Mouse (Mus musculus): ENCODE results near the gene Magi1. TPM values are rescaled to one million over a fixed set of nuclear protein-coding genes. Genes with fewer than 3 reads are reported as not detected.

Gene Magi1
- polyA plus RNA-seq, 1 experiment = not detected

DNA sequence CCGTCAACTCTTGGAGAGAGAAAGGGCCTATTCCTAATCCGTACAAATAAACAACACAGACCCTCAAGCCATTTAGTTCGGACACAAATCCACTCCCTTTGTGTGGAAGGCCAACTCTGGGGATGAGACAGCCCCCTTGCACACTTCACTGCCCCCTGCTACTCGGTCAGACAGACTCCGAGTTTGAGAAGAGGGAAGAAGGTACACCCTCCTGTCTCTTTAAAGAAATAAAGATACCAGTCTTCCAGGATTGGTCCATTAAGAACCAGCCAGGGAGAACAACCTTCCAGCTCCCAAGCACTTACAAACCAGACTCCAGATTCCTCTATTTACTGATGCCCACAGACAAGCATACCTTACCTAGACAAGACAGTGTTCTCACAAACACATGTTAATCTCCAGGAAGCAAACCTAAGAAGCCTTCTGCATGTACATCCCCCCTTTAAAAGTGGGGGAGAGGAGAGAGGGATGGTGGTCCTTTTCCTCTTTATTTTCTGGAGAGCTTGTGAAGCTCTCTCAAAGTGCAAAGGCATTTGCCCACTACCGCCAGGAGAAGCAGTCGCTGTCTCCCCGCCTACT, 371.6 kb downstream of the Magi1 start:
- TF ChIP-seq POLR2A (IDR thresholded peaks at IDR 0.05; ENCODE audit: borderline replicate concordance, low read depth, low read length) = no peak
- TF ChIP-seq CTCF (IDR thresholded peaks at IDR 0.05; ENCODE audit: low read depth, low read length) = no peak
- no peak overlapping the region for H3K27ac ChIP-seq (ENCODE audit: insufficient read depth, low read depth, low read length)
- no peak overlapping the region for H3K4me3 ChIP-seq (ENCODE audit: insufficient read depth, low read length)
- no peaks in the 10 kb centered on the region for H3K4me1 ChIP-seq (ENCODE audit: control insufficient read depth, insufficient read depth, low read length)

DNA sequence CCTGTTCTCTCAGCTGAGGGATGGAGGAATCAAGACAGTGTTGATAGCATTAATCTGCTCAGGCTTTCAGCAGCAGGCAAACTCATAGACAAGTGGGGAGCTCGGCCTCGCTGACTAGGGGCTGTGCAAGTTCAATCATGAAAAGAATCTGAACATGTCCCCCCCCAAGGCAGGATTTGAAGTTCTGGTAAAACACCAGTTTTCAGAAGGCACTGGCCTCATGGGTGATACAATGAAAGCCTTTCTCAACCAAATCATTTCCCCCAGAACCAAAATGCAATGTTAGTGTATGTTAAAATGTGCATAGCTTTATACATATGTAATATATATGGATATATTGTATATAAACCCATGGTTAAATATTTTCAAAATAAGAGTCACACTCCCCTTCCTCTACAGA, 372.3 kb downstream of the Magi1 start:
- Histone ChIP-seq H3K4me1 (ENCODE audit: control insufficient read depth, insufficient read depth, low read length) (no peaks in the 10 kb centered on the region), H3K4me3 (ENCODE audit: insufficient read depth, low read length) (no peak overlapping the region), H3K27ac (ENCODE audit: insufficient read depth, low read depth, low read length) (no peak overlapping the region)
- TF ChIP-seq POLR2A (IDR thresholded peaks at IDR 0.05; ENCODE audit: borderline replicate concordance, low read depth, low read length) (no peak), CTCF (IDR thresholded peaks at IDR 0.05; ENCODE audit: low read depth, low read length) (no peak)

DNA sequence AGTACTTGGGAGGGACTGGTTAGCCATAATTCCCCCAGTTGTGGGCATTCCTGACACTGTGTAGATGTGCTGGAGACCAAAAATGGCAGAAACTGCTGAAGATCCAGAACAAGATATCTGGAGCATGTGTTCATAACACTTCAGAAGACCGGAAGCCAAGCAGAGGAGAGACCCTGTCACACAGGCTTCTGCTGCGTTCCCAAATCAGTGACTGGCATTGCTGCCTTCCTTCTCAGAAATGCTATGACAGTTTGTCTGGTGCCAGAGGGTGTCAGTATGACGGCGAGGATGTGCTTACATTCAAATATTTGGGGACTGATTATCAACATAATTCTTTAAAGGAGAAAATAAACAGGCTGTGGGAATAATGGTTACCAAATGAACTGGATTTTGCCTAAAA, 373.7 kb downstream of the Magi1 start:
- TF ChIP-seq CTCF (IDR thresholded peaks at IDR 0.05; ENCODE audit: low read depth, low read length) = no peak
- no peak for TF ChIP-seq POLR2A (IDR thresholded peaks at IDR 0.05; ENCODE audit: borderline replicate concordance, low read depth, low read length)
- H3K4me1 ChIP-seq (ENCODE audit: control insufficient read depth, insufficient read depth, low read length) = no peaks in the 10 kb centered on the region

DNA sequence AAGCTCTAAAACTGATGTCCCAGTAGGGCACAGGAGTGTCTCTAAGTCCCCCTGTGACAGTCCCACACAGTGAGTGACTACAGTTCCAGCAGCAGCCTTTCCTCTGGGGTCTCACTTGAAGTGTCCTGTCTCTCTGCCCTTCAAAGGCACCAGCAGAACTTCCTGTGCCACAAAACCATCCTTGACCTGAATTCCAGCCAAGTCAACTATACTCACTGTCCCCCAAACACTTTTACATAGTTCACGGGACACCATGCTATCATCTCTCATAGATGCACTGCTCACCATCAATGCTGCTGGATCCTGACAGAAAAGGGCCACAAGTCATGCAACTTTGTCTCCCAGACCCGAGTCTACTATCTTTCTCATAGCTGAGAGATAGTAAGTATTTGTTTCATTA, 378.7 kb downstream of the Magi1 start:
- TF ChIP-seq POLR2A (IDR thresholded peaks at IDR 0.05; ENCODE audit: borderline replicate concordance, low read depth, low read length) (no peak), CTCF (IDR thresholded peaks at IDR 0.05; ENCODE audit: low read depth, low read length) (no peak)
- Histone ChIP-seq H3K4me3 (ENCODE audit: insufficient read depth, low read length) (no peak overlapping the region), H3K4me1 (ENCODE audit: control insufficient read depth, insufficient read depth, low read length) (no peaks in the 10 kb centered on the region)

More for the DNA sequence above, 373.7 kb downstream of the Magi1 start:
- H3K27ac ChIP-seq (ENCODE audit: insufficient read depth, low read depth, low read length) = no peak overlapping the region
- no peak overlapping the region for H3K4me3 ChIP-seq (ENCODE audit: insufficient read depth, low read length)

DNA sequence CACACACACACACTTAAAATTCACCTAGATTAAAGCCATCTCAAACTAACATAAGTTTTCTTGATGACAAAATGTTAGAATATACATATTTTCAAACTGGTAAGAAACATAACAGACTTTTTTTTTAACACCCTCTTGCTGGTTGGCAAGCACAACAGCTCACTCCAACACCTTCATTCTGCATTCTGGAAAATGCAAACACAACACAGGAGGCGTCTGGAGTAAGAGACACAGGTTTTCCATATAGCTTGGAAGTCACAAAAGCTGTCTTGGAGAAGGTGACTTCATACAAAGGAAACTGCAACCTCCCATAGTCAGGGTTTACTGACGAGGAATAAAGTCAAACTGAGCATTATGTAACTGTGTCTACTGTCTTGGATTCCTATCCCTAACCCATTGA, 381.5 kb downstream of the Magi1 start:
- Histone ChIP-seq H3K27ac (ENCODE audit: insufficient read depth, low read depth, low read length) (no peak overlapping the region), H3K4me3 (ENCODE audit: insufficient read depth, low read length) (no peak overlapping the region), H3K4me1 (ENCODE audit: control insufficient read depth, insufficient read depth, low read length) (no peaks in the 10 kb centered on the region)
- no peak for TF ChIP-seq CTCF (IDR thresholded peaks at IDR 0.05; ENCODE audit: low read depth, low read length)
- no peak for TF ChIP-seq POLR2A (IDR thresholded peaks at IDR 0.05; ENCODE audit: borderline replicate concordance, low read depth, low read length)

More for the DNA sequence above, 378.7 kb downstream of the Magi1 start:
- no peak overlapping the region for H3K27ac ChIP-seq (ENCODE audit: insufficient read depth, low read depth, low read length)

DNA sequence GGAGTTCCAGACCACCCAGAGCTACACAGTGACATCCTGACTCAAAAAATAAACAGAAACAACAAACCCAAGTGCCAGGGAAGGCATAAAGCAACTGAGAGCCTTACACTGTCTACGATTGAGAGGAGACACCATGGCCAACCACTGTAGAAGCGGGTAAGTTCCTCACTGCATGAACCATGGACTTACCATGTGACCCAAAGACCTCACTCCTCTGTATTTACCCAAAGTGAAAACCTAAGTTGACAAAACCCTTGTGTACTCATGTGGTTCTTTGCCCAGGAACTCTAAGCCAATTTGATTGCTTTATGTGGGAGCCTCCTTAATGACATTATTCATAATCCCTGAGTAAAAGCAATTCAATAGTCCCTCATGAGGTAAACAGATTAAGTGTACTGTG, 382.3 kb downstream of the Magi1 start:
- TF ChIP-seq CTCF (IDR thresholded peaks at IDR 0.05; ENCODE audit: low read depth, low read length) (no peak), POLR2A (IDR thresholded peaks at IDR 0.05; ENCODE audit: borderline replicate concordance, low read depth, low read length) (no peak)
- no peaks in the 10 kb centered on the region for H3K4me1 ChIP-seq (ENCODE audit: control insufficient read depth, insufficient read depth, low read length)
- H3K4me3 ChIP-seq (ENCODE audit: insufficient read depth, low read length) = no peak overlapping the region
- no peak overlapping the region for H3K27ac ChIP-seq (ENCODE audit: insufficient read depth, low read depth, low read length)

DNA sequence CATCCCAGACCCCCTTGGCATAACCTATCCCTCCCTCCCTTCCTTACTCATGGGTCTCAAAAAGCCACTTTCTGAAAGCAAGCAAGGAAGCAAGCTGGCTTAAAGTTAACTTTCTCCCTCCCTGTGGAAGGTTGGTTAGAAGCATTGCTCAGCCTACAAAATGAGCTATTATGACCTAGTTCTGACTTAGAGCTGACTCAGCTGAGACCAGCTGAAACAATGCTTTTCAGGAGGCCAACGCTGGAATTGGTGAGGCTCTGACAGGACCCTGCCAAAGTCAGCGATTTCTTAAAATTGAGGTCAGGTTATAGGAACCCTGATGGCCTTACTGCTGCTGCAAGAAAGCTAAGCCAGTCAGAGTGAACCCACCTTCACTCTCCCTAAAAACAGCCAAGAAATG, 386.2 kb downstream of the Magi1 start:
- Histone ChIP-seq H3K27ac (ENCODE audit: insufficient read depth, low read depth, low read length) (no peak overlapping the region), H3K4me1 (ENCODE audit: control insufficient read depth, insufficient read depth, low read length) (no peaks in the 10 kb centered on the region), H3K4me3 (ENCODE audit: insufficient read depth, low read length) (no peak overlapping the region)
- TF ChIP-seq CTCF (IDR thresholded peaks at IDR 0.05; ENCODE audit: low read depth, low read length) = no peak
- TF ChIP-seq POLR2A (IDR thresholded peaks at IDR 0.05; ENCODE audit: borderline replicate concordance, low read depth, low read length) = no peak

DNA sequence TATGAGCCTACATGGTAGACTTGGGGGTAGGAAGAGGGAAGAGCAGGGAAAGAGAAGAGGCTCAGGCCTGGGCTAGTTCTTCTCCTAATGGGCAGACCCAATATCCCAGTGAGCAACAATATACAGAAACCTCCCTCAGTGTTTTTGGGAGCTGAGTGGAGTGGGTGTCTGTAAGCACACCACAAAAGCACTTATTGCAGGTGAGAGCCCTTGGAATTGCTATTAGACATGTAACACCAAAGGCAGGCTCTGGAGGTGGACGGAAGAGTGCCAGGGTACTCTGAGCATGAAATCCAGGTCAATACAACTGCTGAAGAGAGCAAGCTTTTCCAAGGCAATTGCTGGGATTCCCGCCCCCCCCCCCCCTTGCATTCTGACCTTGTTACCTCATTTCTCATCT, 388.0 kb downstream of the Magi1 start:
- Histone ChIP-seq H3K4me3 (ENCODE audit: insufficient read depth, low read length) (no peak overlapping the region), H3K27ac (ENCODE audit: insufficient read depth, low read depth, low read length) (no peak overlapping the region), H3K4me1 (ENCODE audit: control insufficient read depth, insufficient read depth, low read length) (no peaks in the 10 kb centered on the region)
- TF ChIP-seq CTCF (IDR thresholded peaks at IDR 0.05; ENCODE audit: low read depth, low read length) (no peak), POLR2A (IDR thresholded peaks at IDR 0.05; ENCODE audit: borderline replicate concordance, low read depth, low read length) (no peak)

DNA sequence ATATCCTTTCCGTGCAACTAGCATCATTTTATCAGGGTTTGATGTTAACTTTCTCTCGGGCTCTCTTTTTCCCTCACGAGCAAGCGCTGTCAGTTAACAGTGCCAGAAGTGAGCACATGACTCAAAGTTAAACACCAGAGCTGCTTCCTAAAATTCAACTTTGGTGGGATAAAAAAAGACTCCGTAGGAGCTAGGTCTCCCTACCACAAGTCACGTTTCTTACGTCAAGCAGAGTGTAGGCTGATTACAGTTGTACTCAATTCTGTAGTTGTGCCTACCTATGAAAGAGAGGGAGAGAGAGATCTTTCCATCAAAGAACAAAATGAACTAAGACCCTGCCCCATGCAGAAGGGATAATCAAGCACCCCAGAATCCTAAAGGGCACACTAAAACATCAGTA, 389.8 kb downstream of the Magi1 start:
- H3K4me1 ChIP-seq (ENCODE audit: control insufficient read depth, insufficient read depth, low read length) = no peaks in the 10 kb centered on the region
- no peak overlapping the region for H3K4me3 ChIP-seq (ENCODE audit: insufficient read depth, low read length)
- TF ChIP-seq CTCF (IDR thresholded peaks at IDR 0.05; ENCODE audit: low read depth, low read length) = no peak
- TF ChIP-seq POLR2A (IDR thresholded peaks at IDR 0.05; ENCODE audit: borderline replicate concordance, low read depth, low read length) = no peak
- no peak overlapping the region for H3K27ac ChIP-seq (ENCODE audit: insufficient read depth, low read depth, low read length)

DNA sequence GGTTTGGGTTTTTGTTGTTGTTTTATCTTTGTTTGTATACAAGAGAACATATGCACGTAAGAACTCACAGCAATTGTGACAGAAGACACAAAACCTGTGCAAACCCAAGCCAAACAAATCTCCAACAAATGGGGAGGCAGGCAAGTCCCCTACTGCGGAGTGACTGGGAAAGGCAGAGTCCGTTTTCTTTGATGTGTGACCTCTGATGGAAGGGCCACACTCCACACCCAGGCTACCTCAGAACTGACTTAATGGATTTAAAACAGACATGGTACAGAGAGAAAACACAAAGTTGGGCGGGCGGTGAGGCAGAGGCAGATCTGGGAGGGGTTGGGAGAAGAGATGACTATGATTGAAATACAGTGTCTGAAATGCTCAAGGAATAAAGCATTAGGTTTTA, 390.8 kb downstream of the Magi1 start:
- no peaks in the 10 kb centered on the region for H3K4me1 ChIP-seq (ENCODE audit: control insufficient read depth, insufficient read depth, low read length)
- TF ChIP-seq CTCF (IDR thresholded peaks at IDR 0.05; ENCODE audit: low read depth, low read length) = no peak
- no peak for TF ChIP-seq POLR2A (IDR thresholded peaks at IDR 0.05; ENCODE audit: borderline replicate concordance, low read depth, low read length)
- no peak overlapping the region for H3K27ac ChIP-seq (ENCODE audit: insufficient read depth, low read depth, low read length)
- H3K4me3 ChIP-seq (ENCODE audit: insufficient read depth, low read length) = no peak overlapping the region

DNA sequence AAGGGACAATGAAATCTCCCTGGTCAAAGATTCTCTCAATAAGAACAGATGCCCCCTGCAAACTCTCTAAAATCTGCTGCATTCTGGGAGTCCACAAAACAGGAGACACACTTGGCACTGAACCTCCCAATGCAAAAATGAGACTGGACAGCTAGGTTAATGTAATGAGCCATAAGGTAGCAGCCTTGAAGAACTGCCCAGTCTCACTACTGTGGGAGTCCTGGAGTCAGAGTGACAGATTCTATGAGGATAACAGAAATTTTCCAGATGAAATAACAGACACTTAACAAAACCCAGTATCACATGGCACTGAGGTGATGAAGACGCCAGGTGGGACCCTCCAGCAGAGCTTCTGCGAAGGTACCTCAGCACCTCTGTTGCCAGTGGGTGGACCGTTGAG, 393.7 kb downstream of the Magi1 start:
- Histone ChIP-seq H3K4me1 (ENCODE audit: control insufficient read depth, insufficient read depth, low read length) (no peaks in the 10 kb centered on the region), H3K4me3 (ENCODE audit: insufficient read depth, low read length) (no peak overlapping the region), H3K27ac (ENCODE audit: insufficient read depth, low read depth, low read length) (no peak overlapping the region)
- TF ChIP-seq CTCF (IDR thresholded peaks at IDR 0.05; ENCODE audit: low read depth, low read length) (no peak), POLR2A (IDR thresholded peaks at IDR 0.05; ENCODE audit: borderline replicate concordance, low read depth, low read length) (no peak)

Data from bone marrow macrophage, adult 2 months (primary cell).